Mouse (Mus musculus): ENCODE data around the gene Ankrd36. TPM values are rescaled to one million over a fixed set of nuclear protein-coding genes. Genes with fewer than 3 reads are reported as not detected.
"Not testable (repeated sequence)": the region's sequence is repeated elsewhere in the genome, so short reads cannot be mapped to it uniquely, and the experiment has no call there.

Ankrd36 gene
- polyA plus RNA-seq, 1 experiment = not detected

- Histone ChIP-seq H3K27ac (ENCODE audit: insufficient read depth, low read length) (no peak overlapping the region), H3K4me3 (ENCODE audit: insufficient read depth, low read length) (no peak overlapping the region), H3K4me1 (ENCODE audit: control insufficient read depth, insufficient read depth, low read length) (no peaks in the 10 kb centered on the region)
- TF ChIP-seq POLR2A (IDR thresholded peaks at IDR 0.05; ENCODE audit: extremely low read depth, insufficient read depth, low read length) (no peak), CTCF (IDR thresholded peaks at IDR 0.05; ENCODE audit: extremely low read depth, insufficient read depth, low read length) (no peak)
Measured at GRCm38 (mm10) chr11:5568082-5568481, 1.4 kb upstream of the Ankrd36 start.

- no peak for TF ChIP-seq CTCF (IDR thresholded peaks at IDR 0.05; ENCODE audit: extremely low read depth, insufficient read depth, low read length)
- no peak for TF ChIP-seq POLR2A (IDR thresholded peaks at IDR 0.05; ENCODE audit: extremely low read depth, insufficient read depth, low read length)
- Histone ChIP-seq H3K4me3 (ENCODE audit: insufficient read depth, low read length) (no peak overlapping the region), H3K4me1 (ENCODE audit: control insufficient read depth, insufficient read depth, low read length) (no peaks in the 10 kb centered on the region), H3K27ac (ENCODE audit: insufficient read depth, low read length) (no peak overlapping the region)
Measured at GRCm38 (mm10) chr11:5571856-5572255, 2.4 kb downstream of the Ankrd36 start.

DNA sequence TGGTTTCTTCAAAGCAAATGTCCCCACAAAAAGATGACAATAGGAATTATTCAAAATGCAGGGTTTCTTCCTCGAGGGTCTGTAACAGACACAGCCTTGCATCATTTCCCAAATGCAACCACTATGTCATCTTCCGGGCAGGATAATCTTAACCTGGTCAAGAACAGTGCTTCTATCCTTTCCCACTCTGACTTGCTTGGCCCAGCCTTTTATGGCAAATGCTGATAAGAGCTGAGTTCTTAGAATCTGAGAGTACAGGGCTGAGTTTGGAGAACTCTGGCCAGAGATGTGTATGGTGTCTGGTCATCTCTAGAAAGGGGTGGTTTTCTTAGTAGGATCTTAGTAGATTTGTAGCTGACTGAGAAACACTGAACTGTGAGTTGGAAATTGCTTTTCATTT is 4.3 kb downstream of the Ankrd36 start:
- TF ChIP-seq POLR2A (IDR thresholded peaks at IDR 0.05; ENCODE audit: extremely low read depth, insufficient read depth, low read length) (no peak), CTCF (IDR thresholded peaks at IDR 0.05; ENCODE audit: extremely low read depth, insufficient read depth, low read length) (no peak)
- H3K27ac ChIP-seq (ENCODE audit: insufficient read depth, low read length) = no peak overlapping the region
- no peak overlapping the region for H3K4me3 ChIP-seq (ENCODE audit: insufficient read depth, low read length)
- H3K4me1 ChIP-seq (ENCODE audit: control insufficient read depth, insufficient read depth, low read length) = no peaks in the 10 kb centered on the region

DNA sequence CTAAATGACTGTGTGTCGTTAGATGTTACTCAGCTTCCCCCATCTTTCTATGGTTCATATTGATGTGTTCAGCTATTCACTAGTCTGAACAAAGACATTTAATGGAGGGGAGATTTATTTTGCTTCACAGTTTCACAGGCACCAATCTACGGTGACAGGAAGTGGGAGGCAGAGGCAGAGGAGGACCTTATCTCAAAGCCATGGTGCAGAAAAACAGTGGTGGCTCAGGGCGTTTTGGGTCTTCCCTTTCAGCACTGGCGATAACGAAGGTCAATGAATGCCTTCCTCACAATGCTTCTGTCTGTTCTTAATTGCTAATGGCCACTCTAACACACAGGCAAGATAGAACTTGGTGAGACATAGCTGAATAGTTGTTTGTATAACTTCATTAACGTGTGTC is 5.6 kb downstream of the Ankrd36 start:
- H3K27ac ChIP-seq (ENCODE audit: insufficient read depth, low read length) = no peak overlapping the region
- no peaks in the 10 kb centered on the region for H3K4me1 ChIP-seq (ENCODE audit: control insufficient read depth, insufficient read depth, low read length)
- H3K4me3 ChIP-seq (ENCODE audit: insufficient read depth, low read length) = no peak overlapping the region
- TF ChIP-seq CTCF (IDR thresholded peaks at IDR 0.05; ENCODE audit: extremely low read depth, insufficient read depth, low read length) (no peak), POLR2A (IDR thresholded peaks at IDR 0.05; ENCODE audit: extremely low read depth, insufficient read depth, low read length) (no peak)

DNA sequence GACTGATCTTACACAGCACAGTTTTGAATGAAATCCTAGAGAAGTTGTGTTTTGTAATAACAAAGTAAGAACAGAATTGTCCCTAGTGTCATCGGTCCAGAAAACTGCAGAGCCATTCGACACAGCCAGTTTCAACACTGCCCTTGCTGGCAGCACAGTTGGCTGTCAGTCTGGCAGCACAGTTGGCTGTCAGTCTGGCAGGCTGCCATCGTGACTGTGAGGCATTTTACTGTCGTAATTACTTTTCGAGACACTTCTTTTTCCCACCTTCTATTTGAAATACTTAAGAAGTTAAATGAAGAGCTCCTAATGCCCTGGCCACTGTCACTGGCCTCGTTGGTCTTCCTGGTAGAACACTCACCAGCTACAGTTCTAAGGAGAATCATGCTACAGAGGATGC is 22.9 kb downstream of the Ankrd36 start:
- no peak overlapping the region for H3K27ac ChIP-seq (ENCODE audit: insufficient read depth, low read length)
- no peak overlapping the region for H3K4me3 ChIP-seq (ENCODE audit: insufficient read depth, low read length)
- H3K4me1 ChIP-seq (ENCODE audit: control insufficient read depth, insufficient read depth, low read length) = no peaks in the 10 kb centered on the region
- TF ChIP-seq POLR2A (IDR thresholded peaks at IDR 0.05; ENCODE audit: extremely low read depth, insufficient read depth, low read length) = no peak
- TF ChIP-seq CTCF (IDR thresholded peaks at IDR 0.05; ENCODE audit: extremely low read depth, insufficient read depth, low read length) = no peak

- TF ChIP-seq POLR2A (IDR thresholded peaks at IDR 0.05; ENCODE audit: extremely low read depth, insufficient read depth, low read length) = no peak
- TF ChIP-seq CTCF (IDR thresholded peaks at IDR 0.05; ENCODE audit: extremely low read depth, insufficient read depth, low read length) = no peak
- Histone ChIP-seq H3K4me3 (ENCODE audit: insufficient read depth, low read length) (no peak overlapping the region), H3K27ac (ENCODE audit: insufficient read depth, low read length) (no peak overlapping the region), H3K4me1 (ENCODE audit: control insufficient read depth, insufficient read depth, low read length) (no peaks in the 10 kb centered on the region; the same call in 1 of the 2 replicates)
Measured at GRCm38 (mm10) chr11:5595381-5595791, 25.9 kb downstream of the Ankrd36 start.

DNA sequence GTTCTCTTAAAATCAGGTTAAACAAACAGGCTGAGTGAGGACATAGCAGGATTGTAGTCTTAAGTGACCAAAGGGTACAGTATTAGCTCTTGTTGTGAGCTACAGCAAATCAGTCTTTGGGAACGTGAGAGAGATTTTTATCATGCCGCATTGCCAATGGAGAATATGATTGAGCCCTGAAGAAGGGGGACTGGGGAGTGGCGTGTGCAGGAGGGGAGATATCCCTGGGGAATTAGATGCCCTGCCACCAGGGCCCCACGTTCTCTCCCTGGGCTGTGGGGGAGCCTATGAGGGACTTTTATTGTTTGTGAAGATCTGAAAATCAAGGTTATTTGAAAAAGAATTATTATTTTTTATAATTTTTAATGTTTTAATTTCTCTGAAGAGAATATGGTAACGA is 26.3 kb downstream of the Ankrd36 start:
- Histone ChIP-seq H3K27ac (ENCODE audit: insufficient read depth, low read length) (no peak overlapping the region), H3K4me1 (ENCODE audit: control insufficient read depth, insufficient read depth, low read length) (no peaks in the 10 kb centered on the region; the same call in 1 of the 2 replicates), H3K4me3 (ENCODE audit: insufficient read depth, low read length) (no peak overlapping the region)
- no peak for TF ChIP-seq POLR2A (IDR thresholded peaks at IDR 0.05; ENCODE audit: extremely low read depth, insufficient read depth, low read length)
- no peak for TF ChIP-seq CTCF (IDR thresholded peaks at IDR 0.05; ENCODE audit: extremely low read depth, insufficient read depth, low read length)

GRCm38 (mm10) chr11:5596756-5597155 is 27.3 kb downstream of the Ankrd36 start:
- H3K4me1 ChIP-seq (ENCODE audit: control insufficient read depth, insufficient read depth, low read length) = no peaks in the 10 kb centered on the region; the same call in 1 of the 2 replicates
- TF ChIP-seq CTCF (IDR thresholded peaks at IDR 0.05; ENCODE audit: extremely low read depth, insufficient read depth, low read length) (no peak), POLR2A (IDR thresholded peaks at IDR 0.05; ENCODE audit: extremely low read depth, insufficient read depth, low read length) (no peak)
- no peak overlapping the region for H3K4me3 ChIP-seq (ENCODE audit: insufficient read depth, low read length)
- H3K27ac ChIP-seq (ENCODE audit: insufficient read depth, low read length) = no peak overlapping the region

- Histone ChIP-seq H3K27ac (ENCODE audit: insufficient read depth, low read length) (no peak overlapping the region), H3K4me3 (ENCODE audit: insufficient read depth, low read length) (no peak overlapping the region), H3K4me1 (ENCODE audit: control insufficient read depth, insufficient read depth, low read length) (no peaks in the 10 kb centered on the region)
- TF ChIP-seq CTCF (IDR thresholded peaks at IDR 0.05; ENCODE audit: extremely low read depth, insufficient read depth, low read length) (no peak), POLR2A (IDR thresholded peaks at IDR 0.05; ENCODE audit: extremely low read depth, insufficient read depth, low read length) (no peak)
Measured at GRCm38 (mm10) chr11:5605421-5605820, 35.9 kb downstream of the Ankrd36 start.

DNA sequence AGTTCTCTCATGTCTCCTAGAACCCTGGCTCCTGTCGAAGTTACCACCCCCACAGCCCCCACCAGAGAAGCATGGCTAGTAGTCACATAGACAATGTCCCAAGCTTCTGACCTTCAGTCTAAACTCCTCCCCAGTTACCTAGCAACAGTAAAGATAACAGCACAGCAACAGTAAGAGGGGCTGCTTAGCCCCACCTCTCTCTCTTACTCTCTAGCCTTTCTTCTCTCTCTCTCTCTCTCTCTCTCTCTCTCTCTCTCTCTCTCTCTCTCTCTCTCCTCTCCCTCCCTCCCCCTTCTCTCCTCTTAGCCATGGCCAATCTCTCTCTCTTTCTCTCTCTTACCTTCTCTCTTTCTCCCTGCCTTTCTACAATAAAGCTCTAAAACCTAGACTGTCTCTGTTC is 42.4 kb downstream of the Ankrd36 start:
- H3K4me3 ChIP-seq (ENCODE audit: insufficient read depth, low read length); H3K27ac ChIP-seq (ENCODE audit: insufficient read depth, low read length); H3K4me1 ChIP-seq (ENCODE audit: control insufficient read depth, insufficient read depth, low read length): not testable (repeated sequence)

- H3K27ac ChIP-seq (ENCODE audit: insufficient read depth, low read length) = no peak overlapping the region
- no peak overlapping the region for H3K4me3 ChIP-seq (ENCODE audit: insufficient read depth, low read length)
- H3K4me1 ChIP-seq (ENCODE audit: control insufficient read depth, insufficient read depth, low read length) = no peaks in the 10 kb centered on the region
- TF ChIP-seq CTCF (IDR thresholded peaks at IDR 0.05; ENCODE audit: extremely low read depth, insufficient read depth, low read length) = no peak
- no peak for TF ChIP-seq POLR2A (IDR thresholded peaks at IDR 0.05; ENCODE audit: extremely low read depth, insufficient read depth, low read length)
Measured at GRCm38 (mm10) chr11:5614453-5614852, 45.0 kb downstream of the Ankrd36 start.

Data from cortical plate, adult 2 months (tissue).